Mouse (Mus musculus): ENCODE data around the gene BC024978. TPM values are rescaled to one million over a fixed set of nuclear protein-coding genes. Genes with fewer than 3 reads are reported as not detected.

Gene BC024978
- polyA plus RNA-seq (2014; fragmentation: Illumina TruSeq; extraction: RNeasy Lipid Tissue Mini Kit (QIAGEN cat#74804); ENCODE audit: low read depth, low replicate concordance): 9.3 TPM

DNA sequence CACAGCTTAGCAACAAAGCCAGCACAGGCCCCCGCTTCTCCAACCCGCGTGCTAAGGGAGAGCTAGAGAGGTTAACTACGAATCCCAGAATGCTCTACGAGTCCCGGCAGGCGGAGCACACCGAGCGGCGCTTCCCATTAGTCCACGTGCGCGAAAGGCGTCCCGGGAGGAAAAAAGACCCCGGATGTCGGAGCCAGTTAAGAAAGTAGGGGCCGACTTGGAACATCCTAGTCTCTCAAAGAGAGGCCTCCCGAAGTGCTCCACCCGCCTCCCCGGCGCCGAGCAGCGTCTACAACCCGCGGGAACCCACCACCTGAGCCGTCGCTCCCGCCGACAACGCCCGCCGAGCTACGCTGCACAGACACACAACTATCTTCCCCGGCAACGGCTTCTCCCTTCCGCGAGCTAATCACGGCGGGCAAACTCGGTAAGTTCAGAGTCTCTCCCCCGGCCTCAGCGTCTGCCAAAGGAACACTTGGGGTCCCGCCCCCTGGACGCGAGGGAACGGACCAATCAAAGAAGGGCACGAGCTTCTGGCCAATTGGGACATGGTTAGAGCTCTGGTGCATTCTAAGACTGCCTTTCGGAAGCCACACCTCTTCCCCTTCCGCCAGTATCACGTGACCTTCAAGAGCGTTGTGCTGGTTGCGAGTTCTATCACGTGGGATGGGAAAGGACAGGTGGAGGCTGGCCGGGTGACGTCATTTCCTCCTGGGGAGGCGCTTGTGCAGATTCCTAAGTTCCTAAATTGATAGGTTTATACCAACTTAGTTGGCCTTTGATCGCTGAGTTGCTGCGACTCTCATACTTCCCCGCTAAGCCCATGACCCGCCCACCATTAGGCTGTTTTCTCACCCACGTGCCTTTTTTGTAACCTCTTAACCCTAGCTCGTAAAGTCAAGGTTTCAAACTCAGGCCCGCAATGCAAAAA lies at the start of gene BC024978, which contains the start of gene Snrpa:
Gene BC024978, plus strand, starts transcription at position 101 of the 931 bp plus-strand sequence.
Gene Snrpa, minus strand, starts transcription at position 591 of the 931 bp plus-strand sequence.

DNA sequence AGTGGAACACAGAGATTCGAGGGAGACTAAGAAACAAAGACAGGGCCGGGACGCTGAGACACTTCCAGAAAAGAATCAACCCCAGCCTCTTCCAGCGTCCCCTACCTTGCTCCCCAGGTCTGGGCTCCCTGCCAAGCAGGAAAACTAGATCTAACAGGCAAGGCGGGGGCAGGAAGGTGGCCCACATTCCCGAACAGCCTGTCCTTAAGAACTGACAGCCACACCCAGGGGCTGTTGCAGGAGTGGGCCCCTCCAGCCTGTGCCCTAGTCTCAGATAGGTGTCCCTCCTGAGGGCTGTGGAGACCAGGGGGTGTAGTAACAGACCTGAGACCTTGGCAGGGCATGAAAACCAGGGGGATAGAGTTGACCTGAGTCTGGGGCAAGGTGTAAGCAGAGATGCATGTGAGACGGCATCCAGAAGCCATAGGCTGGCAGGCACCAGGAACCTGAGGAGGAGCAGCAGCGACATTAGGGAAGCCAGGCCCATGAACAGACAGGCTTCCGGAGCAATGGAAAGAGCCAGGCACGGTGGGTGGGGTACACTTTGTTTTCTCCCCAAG lies 42.3 kb upstream of the BC024978 start, which contains the start of gene Cyp2t4:
Gene Cyp2t4, plus strand, starts transcription at position 510 of the 560 bp plus-strand sequence.

DNA sequence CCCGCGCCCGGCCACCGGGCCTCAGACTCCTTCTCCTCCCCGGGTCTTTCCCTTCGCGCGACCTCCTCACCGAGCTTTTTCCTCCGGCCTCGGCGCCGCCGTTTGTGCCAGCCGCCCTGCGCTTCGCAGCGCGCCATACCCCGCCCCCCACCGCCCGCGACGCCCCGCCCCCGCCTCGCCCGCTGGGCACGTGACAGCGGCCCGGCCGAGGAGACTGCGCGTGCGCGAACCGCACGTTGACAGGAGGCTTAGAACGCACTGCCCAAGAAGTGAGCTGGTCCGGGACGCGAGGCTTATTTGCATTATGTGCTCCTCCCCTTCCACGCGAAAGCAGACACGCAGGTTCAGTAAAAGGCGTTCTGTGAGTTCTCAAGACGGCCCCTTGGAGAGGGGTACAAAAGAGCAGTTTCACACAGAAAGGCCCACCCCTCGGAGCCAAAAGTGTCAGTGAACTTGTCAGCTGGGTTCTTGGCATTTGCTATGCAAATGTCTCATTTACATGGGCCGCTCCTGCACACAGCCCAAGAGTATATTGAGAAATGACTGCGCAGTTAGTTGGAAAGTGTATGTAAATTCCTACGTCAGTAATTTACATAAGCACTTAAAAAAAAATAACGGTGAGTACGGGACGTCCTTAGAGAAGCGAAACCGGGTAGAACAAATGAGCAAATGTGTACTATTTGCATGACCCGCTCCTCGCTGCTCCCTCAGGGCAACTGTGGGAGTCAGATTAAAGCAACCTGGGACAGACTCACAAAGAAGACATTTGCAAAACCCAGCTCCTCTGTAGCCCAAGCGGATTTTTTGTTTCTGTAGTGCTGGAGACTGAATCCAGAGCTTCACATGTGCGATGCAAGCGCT lies 28.7 kb upstream of the BC024978 start, which contains the start of gene Egln2:
Gene Egln2, minus strand, starts transcription at position 189 of the 861 bp plus-strand sequence.

DNA sequence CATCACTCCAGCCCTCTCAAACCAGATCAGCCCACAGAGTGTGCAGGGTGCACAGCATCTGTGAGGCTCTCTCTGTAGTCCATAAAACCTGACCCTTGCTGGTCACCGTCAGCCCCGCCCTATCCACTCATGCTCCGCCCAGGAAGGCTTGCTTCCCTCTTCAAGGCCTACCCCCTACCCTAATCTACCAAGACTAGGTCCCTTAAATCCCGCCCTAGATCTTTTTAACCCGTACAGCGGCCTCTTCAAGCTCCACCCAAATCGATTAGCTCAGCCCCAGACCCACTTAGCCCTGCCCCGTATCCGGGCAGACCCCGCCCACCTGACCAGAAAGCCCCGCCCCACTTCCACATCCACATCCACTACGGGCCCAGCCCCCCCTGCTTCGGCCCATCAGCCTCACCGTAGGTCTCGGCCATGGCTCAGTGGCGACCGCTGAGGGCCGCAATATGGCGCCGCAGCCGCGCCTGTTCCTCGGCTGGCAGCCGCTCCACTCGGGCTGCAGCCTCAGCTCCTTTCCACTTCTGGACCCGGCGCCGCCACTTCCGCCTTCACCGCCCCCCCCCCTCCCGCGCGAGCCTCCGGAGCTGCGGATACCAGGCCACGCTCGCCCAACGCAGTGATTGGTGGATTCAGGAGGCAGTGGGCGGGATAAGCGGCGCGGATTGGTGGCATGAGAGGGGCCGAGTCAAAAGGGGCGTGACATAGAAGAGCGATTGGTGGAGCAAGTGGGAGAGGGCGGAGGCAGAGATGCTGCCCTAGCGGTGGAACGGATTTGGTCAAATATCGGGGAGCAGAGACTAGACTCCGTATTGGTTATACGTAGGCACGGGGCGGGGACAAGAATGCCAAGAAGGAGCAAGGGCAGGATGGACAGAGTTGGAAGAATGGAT lies 17.0 kb upstream of the BC024978 start, which contains the start of gene Rab4b:
Gene Rab4b, minus strand, starts transcription at position 573 of the 893 bp plus-strand sequence.

DNA sequence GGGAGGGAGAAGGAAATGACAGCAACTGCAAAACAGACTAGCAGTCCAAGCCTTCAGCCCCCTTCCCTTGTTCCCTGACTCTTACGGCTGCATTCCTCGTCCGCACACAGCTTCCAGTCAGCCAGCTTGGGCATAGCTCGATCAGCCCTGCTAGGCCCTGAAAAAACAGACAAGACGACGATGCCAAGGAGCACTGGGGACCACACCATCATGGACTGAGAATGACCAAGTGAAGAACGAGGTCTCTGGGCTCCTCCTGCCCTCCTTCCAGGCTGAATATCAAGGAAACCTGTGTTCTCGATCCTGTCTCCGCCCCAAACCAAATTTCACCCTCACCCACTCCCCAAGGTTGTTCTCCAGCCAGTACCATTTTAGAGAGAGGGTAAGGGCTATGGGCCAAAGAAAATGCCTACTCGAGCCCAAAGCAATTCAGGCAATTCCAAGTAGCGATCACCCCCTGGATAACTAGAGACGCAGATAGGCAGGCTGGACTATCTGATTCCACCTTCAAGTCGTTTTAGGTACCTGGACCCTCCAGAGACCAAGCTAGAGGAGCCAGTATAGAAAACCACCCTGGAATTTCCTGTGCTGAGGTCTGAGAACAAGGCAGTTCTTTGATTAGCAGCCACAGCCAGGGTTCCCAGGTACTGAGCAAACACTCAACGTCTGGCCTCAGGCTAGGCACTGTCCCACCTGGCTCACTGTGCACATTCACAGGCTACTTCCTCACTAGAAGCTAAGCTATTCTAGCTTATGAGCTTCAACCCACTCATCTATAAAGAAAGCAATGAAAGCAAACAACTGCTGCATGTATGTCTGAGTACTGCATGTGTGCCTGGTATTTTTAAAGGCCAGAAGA lies 14.5 kb upstream of the BC024978 start, which contains the start of the genes Gm21983 and Mia:
Gene Gm21983, minus strand, starts transcription at position 250 of the 859 bp plus-strand sequence.
Gene Mia, minus strand, starts transcription at position 321 of the 859 bp plus-strand sequence.

DNA sequence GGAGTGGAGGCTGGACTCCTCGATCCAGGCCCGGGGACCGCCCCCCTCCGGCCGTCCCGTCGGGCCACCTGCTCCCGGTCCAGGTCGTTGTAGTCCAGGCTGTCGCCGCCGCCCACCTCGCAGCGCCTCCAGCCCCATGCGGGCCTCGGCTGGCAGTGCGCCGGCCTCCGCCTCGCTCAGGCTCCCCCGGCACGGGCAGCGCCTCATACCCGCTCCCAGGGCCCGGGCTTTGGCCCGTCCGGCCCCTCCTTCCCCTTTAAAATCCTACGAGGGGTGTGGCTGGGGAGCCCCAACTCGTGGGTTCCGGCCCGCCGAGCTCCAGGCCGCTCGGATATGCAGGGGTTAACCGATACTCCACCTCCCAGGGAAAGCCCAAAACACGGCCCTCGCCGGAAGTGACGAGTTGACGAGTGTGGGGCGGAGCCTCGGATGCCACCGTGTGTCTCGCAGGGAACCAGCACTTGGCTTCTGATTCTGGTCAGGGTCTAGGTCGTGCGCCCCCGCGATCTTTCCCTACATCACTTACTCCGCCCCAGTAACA lies 32.8 kb downstream of the BC024978 start, which contains the start of gene Itpkc:
Gene Itpkc, minus strand, starts transcription at position 381 of the 541 bp plus-strand sequence.

DNA sequence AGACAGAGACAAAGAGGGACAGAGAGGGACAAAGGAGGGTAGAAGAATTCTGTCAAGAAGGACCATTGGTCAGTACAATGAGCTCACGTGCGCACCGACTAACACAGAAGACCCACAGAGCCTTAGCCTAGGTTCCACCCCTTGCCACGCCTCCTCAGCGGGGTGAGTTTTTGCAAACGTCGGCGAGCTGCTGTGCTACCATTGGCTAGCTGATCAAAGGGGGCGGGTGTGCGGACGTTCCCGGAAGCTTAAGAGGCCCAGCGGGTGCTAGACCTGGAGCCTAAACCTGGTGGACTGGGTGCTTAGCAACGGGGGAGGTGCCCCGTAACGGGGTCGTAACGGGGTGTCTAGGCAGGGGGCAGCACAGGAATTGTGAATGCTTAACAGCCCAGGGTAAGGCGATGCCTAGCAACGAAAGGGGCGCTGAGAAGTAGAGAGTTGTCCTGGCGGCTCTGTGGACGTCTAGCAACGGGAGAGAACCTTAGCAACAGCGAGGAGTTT lies 37.2 kb downstream of the BC024978 start, which contains the start of gene Coq8b:
Gene Coq8b, plus strand, starts transcription at position 243 of the 501 bp plus-strand sequence.

DNA sequence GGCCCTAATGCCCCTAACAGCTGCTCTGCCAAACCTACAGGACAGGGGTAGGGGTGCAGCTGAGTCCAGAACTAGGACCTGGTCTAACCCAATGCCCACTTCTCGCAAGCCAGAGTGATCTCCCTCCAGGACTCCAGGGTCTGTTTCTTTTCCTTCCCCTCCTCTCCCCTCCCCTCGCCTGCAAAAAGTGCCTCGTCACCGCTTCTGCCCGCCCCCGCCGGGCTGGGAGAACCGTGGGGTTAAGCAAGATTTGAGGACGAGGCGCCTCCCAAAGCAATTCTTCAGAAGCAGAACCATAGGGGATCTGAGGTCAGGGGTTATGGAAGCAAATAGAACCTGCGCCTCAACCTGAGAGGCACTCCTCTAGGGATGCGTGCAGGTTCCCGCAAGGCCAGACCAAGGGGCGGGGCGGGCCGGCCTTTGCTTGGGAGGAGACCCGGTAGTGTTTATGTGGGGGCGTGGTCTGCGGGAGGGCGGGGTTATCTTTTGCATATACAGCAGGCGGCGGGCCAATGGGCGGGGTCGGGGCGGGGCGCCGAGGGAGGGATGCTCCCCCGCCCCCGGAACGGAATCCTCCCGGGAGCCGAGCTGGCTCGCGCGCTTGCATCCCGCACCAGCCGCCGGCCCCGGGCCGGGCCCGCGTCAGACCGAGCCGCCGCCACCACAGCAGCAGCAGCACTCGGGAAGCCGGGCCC lies 62.8 kb downstream of the BC024978 start, which contains the start of gene Numbl:
Gene Numbl, plus strand, starts transcription at position 229 of the 695 bp plus-strand sequence.

Other genes starting within 250 kb of the BC024978 start
- gene Cyp2a12, start 166.7 kb upstream of the BC024978 start, polyA plus RNA-seq (2014; fragmentation: Illumina TruSeq; extraction: RNeasy Lipid Tissue Mini Kit (QIAGEN cat#74804); ENCODE audit: low read depth, low replicate concordance): 0.63 TPM
- gene Cyp2f2, start 75.9 kb upstream of the BC024978 start, polyA plus RNA-seq (2014; fragmentation: Illumina TruSeq; extraction: RNeasy Lipid Tissue Mini Kit (QIAGEN cat#74804); ENCODE audit: low read depth, low replicate concordance): 1.7 TPM
- gene Cyp2t4, start 42.1 kb upstream of the BC024978 start, polyA plus RNA-seq (2014; fragmentation: Illumina TruSeq; extraction: RNeasy Lipid Tissue Mini Kit (QIAGEN cat#74804); ENCODE audit: low read depth, low replicate concordance): not detected
- 44.6 TPM for gene Egln2, start 29.0 kb upstream of the BC024978 start, polyA plus RNA-seq (2014; fragmentation: Illumina TruSeq; extraction: RNeasy Lipid Tissue Mini Kit (QIAGEN cat#74804); ENCODE audit: low read depth, low replicate concordance)
- gene Rab4b, start 16.9 kb upstream of the BC024978 start, polyA plus RNA-seq (2014; fragmentation: Illumina TruSeq; extraction: RNeasy Lipid Tissue Mini Kit (QIAGEN cat#74804); ENCODE audit: low read depth, low replicate concordance): 17.7 TPM
- not detected for gene Gm21983, start 14.7 kb upstream of the BC024978 start, polyA plus RNA-seq (2014; fragmentation: Illumina TruSeq; extraction: RNeasy Lipid Tissue Mini Kit (QIAGEN cat#74804); ENCODE audit: low read depth, low replicate concordance)
- gene Mia, start 14.6 kb upstream of the BC024978 start, polyA plus RNA-seq (2014; fragmentation: Illumina TruSeq; extraction: RNeasy Lipid Tissue Mini Kit (QIAGEN cat#74804); ENCODE audit: low read depth, low replicate concordance): not detected
- 36.3 TPM for gene Snrpa, start 490 bp downstream of the BC024978 start, polyA plus RNA-seq (2014; fragmentation: Illumina TruSeq; extraction: RNeasy Lipid Tissue Mini Kit (QIAGEN cat#74804); ENCODE audit: low read depth, low replicate concordance)
- 4.3 TPM for gene Itpkc, start 32.9 kb downstream of the BC024978 start, polyA plus RNA-seq (2014; fragmentation: Illumina TruSeq; extraction: RNeasy Lipid Tissue Mini Kit (QIAGEN cat#74804); ENCODE audit: low read depth, low replicate concordance)
- 8.5 TPM for gene Coq8b, start 37.2 kb downstream of the BC024978 start, polyA plus RNA-seq (2014; fragmentation: Illumina TruSeq; extraction: RNeasy Lipid Tissue Mini Kit (QIAGEN cat#74804); ENCODE audit: low read depth, low replicate concordance)
- 5.8 TPM for gene Numbl, start 62.7 kb downstream of the BC024978 start, polyA plus RNA-seq (2014; fragmentation: Illumina TruSeq; extraction: RNeasy Lipid Tissue Mini Kit (QIAGEN cat#74804); ENCODE audit: low read depth, low replicate concordance)
- 237 TPM for gene Ltbp4, start 141.9 kb downstream of the BC024978 start, polyA plus RNA-seq (2014; fragmentation: Illumina TruSeq; extraction: RNeasy Lipid Tissue Mini Kit (QIAGEN cat#74804); ENCODE audit: low read depth, low replicate concordance)
- 9.0 TPM for gene Shkbp1, start 160.2 kb downstream of the BC024978 start, polyA plus RNA-seq (2014; fragmentation: Illumina TruSeq; extraction: RNeasy Lipid Tissue Mini Kit (QIAGEN cat#74804); ENCODE audit: low read depth, low replicate concordance)
- gene Gm20479, start 161.6 kb downstream of the BC024978 start, polyA plus RNA-seq (2014; fragmentation: Illumina TruSeq; extraction: RNeasy Lipid Tissue Mini Kit (QIAGEN cat#74804); ENCODE audit: low read depth, low replicate concordance): not detected